Mouse (Mus musculus) C2C12 (cell line): ENCODE measurements around the gene Sfn.

Experiments used
- CTCF ChIP-seq: IDR thresholded peaks from one replicate; pipeline ENCODE4 v1.5.1; 2011; ENCODE audit not compliant: control insufficient read depth, insufficient read depth, insufficient read length
- USF1 ChIP-seq: IDR thresholded peaks from one replicate; pipeline ENCODE4 v1.6.1; 2011; ENCODE audit warnings: low read depth, mild to moderate bottlenecking, control low read depth, moderate library complexity

GRCm38 (mm10) chr4:133557041-133557717 is 44.8 kb downstream of the Sfn start:
- TF ChIP-seq USF1: no peak
- TF ChIP-seq CTCF: no peak
